Mouse (Mus musculus): Measurements from ENCODE around the gene Arhgap15. TPM values are rescaled to one million over a fixed set of nuclear protein-coding genes. Genes with fewer than 3 reads are reported as not detected.

Gene Arhgap15
- polyA plus RNA-seq, 1 experiment = 0.71 TPM

DNA sequence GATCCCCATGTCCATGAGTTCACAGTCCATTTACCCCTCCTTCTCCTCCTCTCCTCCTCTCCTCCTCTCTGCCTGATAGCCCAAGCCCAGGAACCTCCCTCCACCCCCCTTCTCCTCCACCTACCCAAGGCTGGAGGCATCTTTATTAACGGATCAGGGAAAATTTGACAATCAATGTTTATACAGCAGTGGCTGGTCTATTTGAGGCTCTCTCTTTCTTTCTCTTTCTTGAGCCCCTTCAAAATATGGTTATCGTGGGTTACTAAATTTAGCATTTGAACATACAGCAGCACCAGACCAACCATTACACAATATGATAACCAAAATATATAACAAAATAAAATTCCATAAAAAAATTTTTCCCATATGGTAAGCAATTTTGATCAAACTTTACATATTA, 335.8 kb downstream of the Arhgap15 start:
- DNase-seq (ENCODE audit: low read depth) = no peak
- TF ChIP-seq CTCF (IDR thresholded peaks at IDR 0.05; ENCODE audit: borderline replicate concordance, extremely low read depth, insufficient read depth, insufficient read length) (no peak), POLR2A (IDR thresholded peaks at IDR 0.05; ENCODE audit: borderline replicate concordance, extremely low read depth, insufficient read depth, insufficient read length, poor library complexity, severe bottlenecking) (no peak)

DNA sequence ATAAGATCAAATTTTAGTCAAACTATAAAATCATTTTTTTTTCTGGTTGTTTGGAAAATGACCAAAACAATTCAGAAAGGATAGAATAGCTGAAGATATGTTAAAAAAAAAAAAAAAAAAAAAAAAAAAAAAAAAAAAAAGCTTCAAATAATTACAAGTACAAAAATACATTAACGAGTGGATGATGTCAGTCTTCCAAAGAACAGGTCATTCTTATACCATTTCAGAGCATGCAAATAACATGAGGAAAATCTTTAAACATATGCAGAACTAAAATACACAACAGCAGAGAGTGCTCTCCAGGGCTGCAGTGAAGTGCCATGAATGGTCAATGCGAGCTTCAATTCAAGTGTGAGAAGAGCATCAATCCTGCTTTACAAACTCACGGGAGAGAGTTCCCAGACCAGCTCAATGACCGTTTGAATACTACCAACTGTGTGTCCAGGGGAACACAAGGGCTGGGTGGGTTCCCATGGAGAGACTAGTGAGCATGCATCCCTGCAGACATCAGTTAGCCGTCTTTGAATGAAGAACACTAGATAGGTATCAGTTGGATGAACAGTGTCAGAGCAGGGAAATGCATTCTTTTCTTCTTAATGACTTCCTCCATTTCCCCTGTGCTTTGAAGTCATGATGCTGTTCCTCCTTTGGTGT, 337.9 kb downstream of the Arhgap15 start:
- TF ChIP-seq POLR2A (IDR thresholded peaks at IDR 0.05; ENCODE audit: borderline replicate concordance, extremely low read depth, insufficient read depth, insufficient read length, poor library complexity, severe bottlenecking) (no peak), CTCF (IDR thresholded peaks at IDR 0.05; ENCODE audit: borderline replicate concordance, extremely low read depth, insufficient read depth, insufficient read length) (no peak)
- no peak for DNase-seq (ENCODE audit: low read depth)

- no peak for TF ChIP-seq CTCF (IDR thresholded peaks at IDR 0.05; ENCODE audit: borderline replicate concordance, extremely low read depth, insufficient read depth, insufficient read length)
Measured at GRCm38 (mm10) chr2:44098552-44098951, 349.9 kb downstream of the Arhgap15 start.

DNA sequence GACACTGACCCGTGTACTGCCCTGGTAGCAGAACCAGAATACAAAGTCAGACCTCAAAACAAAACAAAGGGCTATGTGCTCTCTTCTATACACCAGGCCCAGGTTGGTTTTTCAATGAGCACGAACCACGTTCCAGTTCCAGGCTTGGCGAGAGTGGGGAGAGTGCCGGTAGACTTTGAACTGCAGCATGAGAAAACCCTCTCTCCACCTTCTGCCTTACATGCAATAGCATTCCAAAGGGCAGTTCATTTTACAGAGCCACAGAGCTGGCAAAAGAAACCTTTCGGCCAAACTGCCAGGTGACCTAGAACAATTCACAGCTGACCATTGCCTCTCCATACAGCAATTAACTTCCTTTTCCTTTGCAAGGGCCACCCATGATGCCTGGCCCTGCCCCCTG, 353.7 kb downstream of the Arhgap15 start:
- TF ChIP-seq CTCF (IDR thresholded peaks at IDR 0.05; ENCODE audit: borderline replicate concordance, extremely low read depth, insufficient read depth, insufficient read length) (no peak), POLR2A (IDR thresholded peaks at IDR 0.05; ENCODE audit: borderline replicate concordance, extremely low read depth, insufficient read depth, insufficient read length, poor library complexity, severe bottlenecking) (no peak)
- no peak for DNase-seq (ENCODE audit: low read depth)

More at GRCm38 (mm10) chr2:44098552-44098951, 349.9 kb downstream of the Arhgap15 start:
- no peak for DNase-seq (ENCODE audit: low read depth)

- TF ChIP-seq CTCF (IDR thresholded peaks at IDR 0.05; ENCODE audit: borderline replicate concordance, extremely low read depth, insufficient read depth, insufficient read length) = no peak
- TF ChIP-seq POLR2A (IDR thresholded peaks at IDR 0.05; ENCODE audit: borderline replicate concordance, extremely low read depth, insufficient read depth, insufficient read length, poor library complexity, severe bottlenecking) = no peak
- no peak for DNase-seq (ENCODE audit: low read depth)
Measured at GRCm38 (mm10) chr2:44103321-44103720, 354.7 kb downstream of the Arhgap15 start.

DNA sequence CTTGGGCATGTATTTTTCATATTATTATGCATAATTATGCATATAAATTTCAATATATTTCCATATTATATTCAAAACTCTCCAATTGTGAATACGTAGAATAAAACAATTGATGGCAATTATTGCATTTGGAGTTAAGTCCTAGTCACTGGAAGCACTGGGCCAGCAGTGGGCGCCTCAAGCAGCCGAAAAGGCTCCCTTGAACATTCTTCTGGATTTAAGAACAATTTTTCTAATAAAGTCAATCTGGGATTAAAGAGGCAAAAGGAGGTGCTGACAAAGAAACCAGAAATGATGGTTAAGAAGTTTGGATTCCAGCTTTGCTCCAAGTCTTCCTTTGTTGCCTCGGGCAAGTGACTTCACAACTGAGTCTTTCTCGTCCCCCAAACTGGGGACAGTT, 355.1 kb downstream of the Arhgap15 start:
- TF ChIP-seq CTCF (IDR thresholded peaks at IDR 0.05; ENCODE audit: borderline replicate concordance, extremely low read depth, insufficient read depth, insufficient read length) (peak; percentile 44; the same call in 1 of the 2 replicates), POLR2A (IDR thresholded peaks at IDR 0.05; ENCODE audit: borderline replicate concordance, extremely low read depth, insufficient read depth, insufficient read length, poor library complexity, severe bottlenecking) (no peak)

DNA sequence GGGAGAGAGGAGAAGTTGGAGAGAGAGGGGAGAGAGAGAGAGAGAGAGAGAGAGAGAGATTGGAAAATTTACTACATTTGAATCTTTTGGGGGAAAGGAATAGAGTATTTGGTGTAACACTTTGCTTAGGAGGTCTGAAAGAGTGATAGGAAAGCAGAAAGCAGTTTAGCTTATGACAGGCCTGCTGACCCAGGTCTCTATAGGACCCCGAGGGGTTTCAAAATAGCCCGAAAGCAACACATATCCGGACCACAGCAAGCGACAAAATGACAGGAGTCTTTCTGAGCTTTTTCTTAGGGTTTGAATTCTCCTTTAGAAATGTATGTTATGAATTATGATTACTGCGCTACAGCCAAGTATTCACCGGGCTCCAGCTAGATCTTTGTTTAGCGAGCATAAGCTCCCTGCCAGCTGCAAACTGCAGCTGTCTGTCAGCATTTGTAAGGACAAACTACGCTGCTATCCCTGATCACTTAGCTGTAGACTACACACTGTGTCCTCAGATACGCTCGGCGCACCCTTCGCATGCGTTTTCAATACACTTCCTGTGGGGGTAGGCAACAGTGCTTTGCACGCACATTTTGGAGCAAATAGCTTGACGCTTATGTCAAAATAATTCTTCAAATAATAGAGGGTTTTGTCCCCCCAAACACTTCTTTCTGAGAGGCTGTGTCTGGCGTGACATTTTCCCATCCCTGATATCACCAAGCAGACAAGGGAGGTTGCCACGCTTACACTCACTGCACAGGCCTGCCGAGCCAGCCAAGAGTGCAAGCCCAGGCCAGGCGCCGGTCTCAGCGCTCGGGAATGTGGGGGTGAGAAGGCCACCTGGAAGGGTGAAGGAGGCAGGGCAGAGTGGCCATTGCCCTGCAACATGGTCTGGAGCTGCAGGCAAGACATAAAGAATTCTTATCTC, 355.9 kb downstream of the Arhgap15 start:
- DNase-seq (ENCODE audit: low read depth) = peak; percentile 77
- TF ChIP-seq POLR2A (IDR thresholded peaks at IDR 0.05; ENCODE audit: borderline replicate concordance, extremely low read depth, insufficient read depth, insufficient read length, poor library complexity, severe bottlenecking) (no peak), CTCF (IDR thresholded peaks at IDR 0.05; ENCODE audit: borderline replicate concordance, extremely low read depth, insufficient read depth, insufficient read length) (no peak)

More for the DNA sequence above, 355.1 kb downstream of the Arhgap15 start:
- DNase-seq (ENCODE audit: low read depth) = peak; percentile 61

- TF ChIP-seq CTCF (IDR thresholded peaks at IDR 0.05; ENCODE audit: borderline replicate concordance, extremely low read depth, insufficient read depth, insufficient read length) = no peak
- TF ChIP-seq POLR2A (IDR thresholded peaks at IDR 0.05; ENCODE audit: borderline replicate concordance, extremely low read depth, insufficient read depth, insufficient read length, poor library complexity, severe bottlenecking) = no peak
- DNase-seq (ENCODE audit: low read depth) = no peak
Measured at GRCm38 (mm10) chr2:44105198-44105555, 356.6 kb downstream of the Arhgap15 start.

GRCm38 (mm10) chr2:44106359-44106758, 357.7 kb downstream of the Arhgap15 start:
- no peak for TF ChIP-seq CTCF (IDR thresholded peaks at IDR 0.05; ENCODE audit: borderline replicate concordance, extremely low read depth, insufficient read depth, insufficient read length)
- TF ChIP-seq POLR2A (IDR thresholded peaks at IDR 0.05; ENCODE audit: borderline replicate concordance, extremely low read depth, insufficient read depth, insufficient read length, poor library complexity, severe bottlenecking) = no peak
- peak; percentile 55 for DNase-seq (ENCODE audit: low read depth)

DNA sequence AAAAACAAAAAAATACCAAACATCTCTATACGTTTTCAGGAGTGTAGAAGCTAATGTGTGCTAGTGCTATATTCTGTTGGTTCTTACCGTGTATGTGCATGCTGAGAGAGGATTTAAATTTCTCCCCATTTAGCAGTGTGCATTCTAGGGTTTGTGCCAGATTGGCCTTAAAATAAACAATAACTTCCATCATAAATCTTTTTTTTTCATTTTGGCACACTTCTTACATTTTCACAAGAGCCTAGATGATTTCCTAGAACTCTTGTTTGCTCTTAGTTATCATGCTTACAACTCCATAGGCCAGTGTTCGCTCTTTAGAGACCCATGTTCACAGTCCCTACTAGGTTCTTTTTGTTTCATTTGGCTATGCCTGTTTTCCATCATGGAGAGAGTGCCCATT, 362.7 kb downstream of the Arhgap15 start:
- no peak for DNase-seq (ENCODE audit: low read depth)
- TF ChIP-seq CTCF (IDR thresholded peaks at IDR 0.05; ENCODE audit: borderline replicate concordance, extremely low read depth, insufficient read depth, insufficient read length) (no peak), POLR2A (IDR thresholded peaks at IDR 0.05; ENCODE audit: borderline replicate concordance, extremely low read depth, insufficient read depth, insufficient read length, poor library complexity, severe bottlenecking) (no peak)

DNA sequence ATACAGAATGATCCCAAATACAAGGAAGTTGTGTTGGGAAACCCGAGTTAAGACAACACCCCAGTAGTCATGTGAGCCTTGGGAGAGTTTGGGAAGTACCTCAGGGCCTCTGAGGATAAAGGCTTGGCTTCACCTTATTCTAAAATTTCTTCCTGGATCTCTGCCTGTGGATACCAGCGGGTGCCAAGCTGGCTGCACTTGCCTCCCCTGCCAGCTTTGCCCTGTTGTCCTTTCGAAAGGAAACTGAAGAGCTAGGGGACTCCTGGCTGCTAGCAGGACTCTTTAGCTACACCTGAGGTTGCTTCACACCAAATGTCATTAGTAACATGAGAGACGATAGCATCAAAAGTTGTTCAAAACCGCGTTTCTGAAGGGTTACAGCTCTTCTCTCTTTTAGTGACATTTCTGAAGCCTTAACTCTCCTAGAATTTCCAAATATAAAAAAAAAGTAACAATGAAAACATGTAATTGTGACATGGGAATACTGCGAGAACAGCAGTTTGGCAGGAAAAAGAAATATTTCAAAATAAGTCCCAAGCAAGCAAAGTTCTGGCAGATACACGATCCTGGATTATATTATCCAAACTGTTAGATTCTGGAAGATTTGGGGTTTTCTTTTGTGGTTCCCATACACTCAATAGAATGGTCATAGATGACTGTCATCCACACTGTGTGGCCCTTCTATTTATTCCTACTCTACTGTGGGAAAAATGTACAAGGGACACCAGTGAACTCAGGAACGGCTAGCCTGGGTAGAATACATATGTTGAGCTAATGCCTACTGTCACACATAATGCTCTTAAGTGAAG, 364.6 kb downstream of the Arhgap15 start:
- no peak for TF ChIP-seq CTCF (IDR thresholded peaks at IDR 0.05; ENCODE audit: borderline replicate concordance, extremely low read depth, insufficient read depth, insufficient read length)
- no peak for TF ChIP-seq POLR2A (IDR thresholded peaks at IDR 0.05; ENCODE audit: borderline replicate concordance, extremely low read depth, insufficient read depth, insufficient read length, poor library complexity, severe bottlenecking)
- DNase-seq (ENCODE audit: low read depth) = no peak
